Mouse (Mus musculus) lung, embryonic 14.5 days (tissue): ENCODE measurements around the gene Slc28a3. TPM values are rescaled to one million over a fixed set of nuclear protein-coding genes. Genes with fewer than 3 reads are reported as not detected.

Source experiments
- ATAC-seq: fragments of 200-750 bp; cut with Nextera tagmentation; 2 replicates; pipeline ENCODE4 v1.8.0; 2017; ENCODE audit warnings: mild to moderate bottlenecking, moderate TSS enrichment, moderate library complexity; ENCODE audit not compliant: insufficient read depth
- DNase-seq: peaks from one replicate; pipeline ENCODE4 v3.0.0-alpha.2; 2015
- H3K27ac ChIP-seq: fragments of 300-500 bp; sonication (generic); 2 replicates; pipeline ENCODE4 v1.5.1; 2014; ENCODE audit warnings: low read depth, mild to moderate bottlenecking, moderate library complexity
- H3K27me3 ChIP-seq: fragments of 300-500 bp; sonication (generic); 2 replicates; pipeline ENCODE4 v1.6.1; 2014; ENCODE audit warnings: low read length, control low read depth; ENCODE audit not compliant: insufficient read depth
- H3K36me3 ChIP-seq: fragments of 300-500 bp; sonication (generic); 2 replicates; pipeline ENCODE4 v1.6.1; 2014; ENCODE audit warnings: control low read depth; ENCODE audit not compliant: insufficient read depth
- H3K4me1 ChIP-seq: fragments of 300-500 bp; sonication (generic); 2 replicates; pipeline ENCODE4 v1.6.1; 2014; ENCODE audit warnings: antibody characterized with exemption, control low read depth; ENCODE audit not compliant: insufficient read depth
- H3K4me2 ChIP-seq: fragments of 300-500 bp; sonication (generic); 2 replicates; pipeline ENCODE4 v1.6.1; 2014; ENCODE audit warnings: mild to moderate bottlenecking
- H3K4me3 ChIP-seq: fragments of 300-500 bp; sonication (generic); 2 replicates; pipeline ENCODE4 v1.5.1; 2014; ENCODE audit warnings: low read depth, low read length
- H3K9ac ChIP-seq: fragments of 300-500 bp; sonication (generic); 2 replicates; pipeline ENCODE4 v1.6.1; 2014
- H3K9me3 ChIP-seq: fragments of 300-500 bp; sonication (generic); 2 replicates; pipeline ENCODE4 v1.6.1; 2016; ENCODE audit warnings: low read depth, low read length, control low read depth
- CTCF ChIP-seq: IDR thresholded peaks from 2 replicates; pipeline ENCODE4 v1.5.1; 2016; ENCODE audit warnings: antibody characterized with exemption, low read depth
- WGBS: fragments of 180-500 bp; shearing (Covaris S2); extraction: QIAGEN DNeasy Blood & Tissue Kit; methylation state at CpG from one replicate; pipeline ENCODE4 v1.1.7; 2014; 5-methylcytosine and 5-hydroxymethylcytosine counted together
- polyA plus RNA-seq: library from polyadenylated mRNA; unstranded; fragments of >200 nt; fragmentation: Nextera tagmentation; extraction: Ambion mirVana; gene quantifications from 2 replicates; pipeline ENCODE4 v1.2.1, GENCODE M21; 2014

Gene Slc28a3
- polyA plus RNA-seq, 1 experiment from 2014 or later, result 0.08 TPM

GRCm38 (mm10) chr13:58543688-58544408 lies 66.8 kb downstream of the Slc28a3 start:
- H3K27ac ChIP-seq, result no peak overlapping the region
- no peak overlapping the region for H3K4me2 ChIP-seq
- H3K4me3 ChIP-seq, result no peak overlapping the region
- ATAC-seq (no peak), DNase-seq (peak; percentile 27)
- no peak overlapping the region for H3K9ac ChIP-seq
- H3K36me3 ChIP-seq, result no peaks in the 10 kb centered on the region
- H3K27me3 ChIP-seq, result no peaks in the 10 kb centered on the region
- WGBS, result 55% methylated on average over 12 of the region's 12 CpGs
- H3K4me1 ChIP-seq, result no peaks in the 10 kb centered on the region; the same call in 1 of the 2 replicates
- no peak for TF ChIP-seq CTCF
- no peaks in the 10 kb centered on the region for H3K9me3 ChIP-seq

- Histone ChIP-seq H3K36me3 (no peaks in the 10 kb centered on the region), H3K9ac (no peak overlapping the region), H3K27me3 (no peaks in the 10 kb centered on the region), H3K4me2 (no peak overlapping the region), H3K4me3 (no peak overlapping the region), H3K9me3 (no peaks in the 10 kb centered on the region), H3K27ac (no peak overlapping the region), H3K4me1 (no peaks in the 10 kb centered on the region; the same call in 1 of the 2 replicates)
- WGBS, result 39% methylated on average over 7 of the region's 7 CpGs
- ATAC-seq (peak; percentile 79), DNase-seq (peak; percentile 88)
- TF ChIP-seq CTCF, result peak; percentile 96
Measured at GRCm38 (mm10) chr13:58543066-58543465, 67.6 kb downstream of the Slc28a3 start.

GRCm38 (mm10) chr13:58542601-58543041 lies 68.1 kb downstream of the Slc28a3 start:
- no peak overlapping the region for H3K4me2 ChIP-seq
- no peaks in the 10 kb centered on the region for H3K9me3 ChIP-seq
- H3K36me3 ChIP-seq, result no peaks in the 10 kb centered on the region
- no peak overlapping the region for H3K9ac ChIP-seq
- H3K4me1 ChIP-seq, result no peaks in the 10 kb centered on the region; the same call in 1 of the 2 replicates
- WGBS, result 66% methylated on average over 10 of the region's 10 CpGs
- DNase-seq, result no peak
- no peak for TF ChIP-seq CTCF
- H3K27me3 ChIP-seq, result no peaks in the 10 kb centered on the region
- no peak overlapping the region for H3K27ac ChIP-seq
- H3K4me3 ChIP-seq, result no peak overlapping the region
- ATAC-seq, result no peak

- no peak for TF ChIP-seq CTCF
- Histone ChIP-seq H3K9ac (no peak overlapping the region), H3K4me1 (no peaks in the 10 kb centered on the region; the same call in 1 of the 2 replicates), H3K9me3 (no peaks in the 10 kb centered on the region), H3K27me3 (no peaks in the 10 kb centered on the region), H3K4me2 (no peak overlapping the region), H3K27ac (no peak overlapping the region), H3K36me3 (no peaks in the 10 kb centered on the region), H3K4me3 (no peak overlapping the region)
- ATAC-seq (no peak), DNase-seq (no peak)
- WGBS, result 52% methylated on average over 8 of the region's 8 CpGs
Measured at GRCm38 (mm10) chr13:58542167-58542566, 68.5 kb downstream of the Slc28a3 start.

GRCm38 (mm10) chr13:58541620-58542019 lies 69.1 kb downstream of the Slc28a3 start:
- H3K9me3 ChIP-seq, result no peaks in the 10 kb centered on the region
- no peak overlapping the region for H3K9ac ChIP-seq
- ATAC-seq (no peak), DNase-seq (no peak)
- TF ChIP-seq CTCF, result no peak
- no peaks in the 10 kb centered on the region for H3K27me3 ChIP-seq
- no peaks in the 10 kb centered on the region; the same call in 1 of the 2 replicates for H3K4me1 ChIP-seq
- 69% methylated on average over 4 of the region's 4 CpGs for WGBS
- no peak overlapping the region for H3K27ac ChIP-seq
- H3K4me2 ChIP-seq, result no peak overlapping the region
- no peak overlapping the region for H3K4me3 ChIP-seq
- H3K36me3 ChIP-seq, result no peaks in the 10 kb centered on the region

GRCm38 (mm10) chr13:58538966-58539365 lies 71.7 kb downstream of the Slc28a3 start:
- H3K4me1 ChIP-seq, result no peaks in the 10 kb centered on the region
- H3K4me3 ChIP-seq, result no peak overlapping the region
- no peak overlapping the region for H3K9ac ChIP-seq
- H3K27ac ChIP-seq, result no peak overlapping the region
- H3K9me3 ChIP-seq, result no peaks in the 10 kb centered on the region
- no peak for DNase-seq
- no peak for ATAC-seq
- WGBS, result 68% methylated on average over 7 of the region's 7 CpGs
- H3K36me3 ChIP-seq, result no peaks in the 10 kb centered on the region
- H3K4me2 ChIP-seq, result no peak overlapping the region
- TF ChIP-seq CTCF, result no peak
- no peaks in the 10 kb centered on the region for H3K27me3 ChIP-seq

- Histone ChIP-seq H3K27me3 (no peaks in the 10 kb centered on the region), H3K9ac (no peak overlapping the region), H3K36me3 (no peaks in the 10 kb centered on the region), H3K4me3 (no peak overlapping the region), H3K27ac (no peak overlapping the region), H3K9me3 (no peaks in the 10 kb centered on the region), H3K4me2 (no peak overlapping the region), H3K4me1 (no peaks in the 10 kb centered on the region)
- WGBS, result 44% methylated on average over 4 of the region's 4 CpGs
- DNase-seq, result no peak
- ATAC-seq, result no peak
- no peak for TF ChIP-seq CTCF
Measured at GRCm38 (mm10) chr13:58538366-58538765, 72.3 kb downstream of the Slc28a3 start.
